ENCODE assay signal across 8 mouse cellular contexts in the genomic region with DNA sequence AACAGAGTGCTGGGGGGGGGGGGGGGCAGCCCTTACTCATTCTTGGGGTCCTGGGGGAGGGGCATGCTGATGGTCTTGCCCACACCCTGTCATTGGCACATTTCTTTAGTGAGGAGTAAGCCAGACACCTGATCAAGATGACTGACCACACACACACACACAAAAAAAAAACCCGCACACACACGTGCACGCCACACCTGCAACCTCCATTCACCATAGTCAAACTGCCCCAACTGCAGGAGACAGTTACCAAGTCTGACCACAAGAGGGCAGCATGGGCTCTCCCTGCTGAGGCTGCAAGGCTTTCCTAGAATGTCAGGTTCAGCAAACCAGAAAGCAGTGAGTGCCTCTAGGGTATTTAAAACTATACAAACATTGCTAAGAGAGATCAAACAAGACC. TPM values are rescaled to one million over a fixed set of nuclear protein-coding genes. Genes with fewer than 3 reads are reported as not detected.
DNase-seq lines count a peak whose midpoint lies in the region; ATAC-seq and TF ChIP-seq lines count a peak whose summit lies in the region.

No protein-coding gene starts in this region.

- H3K27me3 ChIP-seq in neural tube, embryonic 15.5 days (replicated peaks) = no peaks in the 10 kb centered on the region
- H3K27me3 ChIP-seq in forebrain, postnatal 0 days (ENCODE audit: insufficient read depth, low read length) = no peaks in the 10 kb centered on the region
- no peaks in the 10 kb centered on the region for H3K27me3 ChIP-seq in kidney, postnatal 0 days (ENCODE audit: insufficient read depth, low read length)
- no peaks in the 10 kb centered on the region for H3K27me3 ChIP-seq in liver, embryonic 13.5 days
- no peaks in the 10 kb centered on the region for H3K27me3 ChIP-seq in thymus, adult 2 months (ENCODE audit: control insufficient read depth, insufficient read depth, low read length)

- H3K9me3 ChIP-seq in neural tube, embryonic 15.5 days (replicated peaks) = no peaks in the 10 kb centered on the region
- H3K9me3 ChIP-seq in forebrain, postnatal 0 days (ENCODE audit: low read length) = no peaks in the 10 kb centered on the region
- H3K9me3 ChIP-seq in kidney, postnatal 0 days (replicated peaks; ENCODE audit: low read length) = no peaks in the 10 kb centered on the region
- no peaks in the 10 kb centered on the region for H3K9me3 ChIP-seq in liver, embryonic 13.5 days (replicated peaks)

- ATAC-seq in neural tube, embryonic 15.5 days (ENCODE audit: low FRiP score) = no peak
- peak; percentile 75 for ATAC-seq in forebrain, postnatal 0 days
- ATAC-seq in kidney, postnatal 0 days (replicated peaks; ENCODE audit: low FRiP score, low read depth) = no peak; the same call in 1 of the 2 replicates
- ATAC-seq in liver, embryonic 13.5 days (ENCODE audit: low read depth) = no peak

- H3K9ac ChIP-seq in neural tube, embryonic 15.5 days (replicated peaks) = no peak overlapping the region
- no peak overlapping the region for H3K9ac ChIP-seq in forebrain, postnatal 0 days
- no peak overlapping the region for H3K9ac ChIP-seq in kidney, postnatal 0 days (ENCODE audit: low read depth, low read length)
- H3K9ac ChIP-seq in liver, embryonic 13.5 days = no peak overlapping the region

- H3K4me3 ChIP-seq in neural tube, embryonic 15.5 days (replicated peaks) = no peak overlapping the region
- no peak overlapping the region for H3K4me3 ChIP-seq in forebrain, postnatal 0 days (ENCODE audit: low read depth, low read length)
- no peak overlapping the region for H3K4me3 ChIP-seq in kidney, postnatal 0 days (replicated peaks; ENCODE audit: low read depth, low read length)
- no peak overlapping the region for H3K4me3 ChIP-seq in liver, embryonic 13.5 days (replicated peaks)
- H3K4me3 ChIP-seq in olfactory bulb, adult 2 months (ENCODE audit: insufficient read depth, low read depth, low read length) = no peak overlapping the region
- no peak overlapping the region for H3K4me3 ChIP-seq in thymus, adult 2 months (ENCODE audit: control insufficient read depth, insufficient read depth, low read length)

- no peak overlapping the region for H3K4me2 ChIP-seq in neural tube, embryonic 15.5 days
- H3K4me2 ChIP-seq in forebrain, postnatal 0 days (ENCODE audit: low read depth) = no peak overlapping the region
- H3K4me2 ChIP-seq in kidney, postnatal 0 days (ENCODE audit: low read length) = no peak overlapping the region
- H3K4me2 ChIP-seq in liver, embryonic 13.5 days = no peak overlapping the region

- peak; percentile 79 for DNase-seq in neural tube, embryonic 10.5 days (ENCODE audit: extremely low spot score, low spot score)
- peak; percentile 66 for DNase-seq in c-Kit-positive CD71-positive TER-119-positive erythroid progenitor cells, embryonic 14.5 days (ENCODE audit: low spot score)
- peak; percentile 81 for DNase-seq in forebrain, postnatal 0 days
- DNase-seq in kidney, postnatal 0 days (ENCODE audit: low spot score) = peak; percentile 87
- DNase-seq in liver, embryonic 13.5 days = peak; percentile 45
- DNase-seq in thymus, adult 2 months = peak; percentile 72

- H3K36me3 ChIP-seq in neural tube, embryonic 15.5 days = no peaks in the 10 kb centered on the region
- H3K36me3 ChIP-seq in forebrain, postnatal 0 days (ENCODE audit: insufficient read depth) = no peaks in the 10 kb centered on the region
- H3K36me3 ChIP-seq in kidney, postnatal 0 days (ENCODE audit: insufficient read depth, low read length) = peaks cover 31% of the 10 kb centered on the region
- peaks cover 37% of the 10 kb centered on the region for H3K36me3 ChIP-seq in liver, embryonic 13.5 days
- no peaks in the 10 kb centered on the region for H3K36me3 ChIP-seq in thymus, adult 2 months (ENCODE audit: control insufficient read depth, insufficient read depth, low read length)

- H3K4me1 ChIP-seq in neural tube, embryonic 15.5 days = no peaks in the 10 kb centered on the region
- no peaks in the 10 kb centered on the region for H3K4me1 ChIP-seq in forebrain, postnatal 0 days (ENCODE audit: insufficient read depth)
- H3K4me1 ChIP-seq in kidney, postnatal 0 days (replicated peaks; ENCODE audit: insufficient read depth, low read length) = no peaks in the 10 kb centered on the region
- 0 out of 2 replicates have a peak, but pooled peaks cover 2% of the 10 kb centered on the region for H3K4me1 ChIP-seq in liver, embryonic 13.5 days (replicated peaks)
- peaks cover 3% of the 10 kb centered on the region; the same call in 1 of the 2 replicates for H3K4me1 ChIP-seq in olfactory bulb, adult 2 months (ENCODE audit: control insufficient read depth, insufficient read depth, low read length)
- H3K4me1 ChIP-seq in thymus, adult 2 months (replicated peaks; ENCODE audit: control insufficient read depth, insufficient read depth, low read length) = no peaks in the 10 kb centered on the region

- TF ChIP-seq CTCF in forebrain, postnatal 0 days (IDR thresholded peaks at IDR 0.05; ENCODE audit: low read depth) = peak; percentile 98
- TF ChIP-seq CTCF in kidney, postnatal 0 days (IDR thresholded peaks at IDR 0.05; ENCODE audit: low read depth) = peak; percentile 99
- peak; percentile 85; the same call in 1 of the 2 replicates for TF ChIP-seq CTCF in olfactory bulb, adult 2 months (IDR thresholded peaks at IDR 0.05; ENCODE audit: insufficient read depth, low read depth, low read length)
- TF ChIP-seq CTCF in thymus, adult 2 months (IDR thresholded peaks at IDR 0.05; ENCODE audit: borderline replicate concordance, control insufficient read depth, extremely low read depth, insufficient read depth, low read length, poor library complexity) = peak; percentile 82; the same call in 1 of the 2 replicates

- no peak overlapping the region for H3K27ac ChIP-seq in neural tube, embryonic 15.5 days (replicated peaks)
- no peak overlapping the region for H3K27ac ChIP-seq in forebrain, postnatal 0 days (ENCODE audit: low read depth, low read length)
- no peak overlapping the region for H3K27ac ChIP-seq in kidney, postnatal 0 days
- no peak overlapping the region for H3K27ac ChIP-seq in liver, embryonic 13.5 days
- H3K27ac ChIP-seq in olfactory bulb, adult 2 months (ENCODE audit: insufficient read depth, low read depth, low read length) = no peak overlapping the region
- H3K27ac ChIP-seq in thymus, adult 2 months (ENCODE audit: control insufficient read depth, insufficient read depth, low read length) = no peak overlapping the region

- 21% methylated on average over 3 of the region's 3 CpGs for WGBS in neural tube, embryonic 15.5 days
- 8% methylated on average over 3 of the region's 3 CpGs for WGBS in forebrain, postnatal 0 days
- 22% methylated on average over 3 of the region's 3 CpGs for WGBS in kidney, postnatal 0 days
- WGBS in liver, embryonic 13.5 days (ENCODE audit: insufficient replicate concordance) = 19% methylated on average over 3 of the region's 3 CpGs
- 8% methylated on average over 3 of the region's 3 CpGs for WGBS in olfactory bulb, adult 2 months
- WGBS in thymus, adult 2 months = 9% methylated on average over 3 of the region's 3 CpGs

- TF ChIP-seq POLR2A in olfactory bulb, adult 2 months (IDR thresholded peaks at IDR 0.05; ENCODE audit: insufficient read depth, low read depth, low read length) = no peak
- TF ChIP-seq POLR2A in thymus, adult 2 months (IDR thresholded peaks at IDR 0.05; ENCODE audit: control insufficient read depth, extremely low read depth, insufficient read depth, low read length, poor library complexity) = no peak

RNA-seq across cellular contexts. Expression of gene Slc19a1, which starts 50.4 kb away (rescaled TPM):
- 37.9 and 39.2 TPM in 2 replicates for polyA plus RNA-seq in neural tube, embryonic 15.5 days (2015; fragmentation: Nextera tagmentation; extraction: Ambion mirVana)
- total RNA-seq in forebrain, postnatal 0 days (2014; rRNA removed) = 24.3 and 36.7 TPM in 2 replicates
- 37.4 and 39.7 TPM in 2 replicates for polyA plus RNA-seq in forebrain, postnatal 0 days (2015; fragmentation: Nextera tagmentation; extraction: Ambion mirVana)
- 48.0 and 51.5 TPM in 2 replicates for polyA plus RNA-seq in kidney, postnatal 0 days (2015; fragmentation: Nextera tagmentation; extraction: Ambion mirVana)
- 29.4 and 32.5 TPM in 2 replicates for polyA plus RNA-seq in liver, embryonic 13.5 days (2015; fragmentation: Nextera tagmentation; extraction: Ambion mirVana)
- polyA plus RNA-seq in olfactory bulb, adult 2 months (2012; ENCODE audit: insufficient read depth, insufficient read length, low replicate concordance, missing spikeins) = not detected in 2 replicates
- polyA plus RNA-seq in thymus, adult 2 months (2012; rRNA removed) = 97.7 and 110 TPM in 2 replicates

Comparison
In these comparisons a context has a peak if more than half of its experiments do, and no peak if none do; other contexts are left out.
1. RNA of gene Slc19a1, which starts 50.4 kb away (polyA plus RNA-seq): 97.7 to 110 TPM in thymus, adult 2 months, 48.0 to 51.5 TPM in kidney, postnatal 0 days, 37.4 to 39.7 TPM in forebrain, postnatal 0 days, 37.9 to 39.2 TPM in neural tube, embryonic 15.5 days and 29.4 to 32.5 TPM in liver, embryonic 13.5 days; not detected in olfactory bulb, adult 2 months; every median in the first group is over 10 times any median in the second.
2. Peak in every context shown above with its lines, with median percentiles within 50 percentile points of each other: DNase-seq and CTCF ChIP-seq.